Mouse (Mus musculus) ES-Bruce4 (cell line): ENCODE measurements around the gene Hes6. TPM values are rescaled to one million over a fixed set of nuclear protein-coding genes. Genes with fewer than 3 reads are reported as not detected.

Source experiments
- H3K27ac ChIP-seq: 2 replicates; pipeline ENCODE4 v1.5.1; 2012; ENCODE audit warnings: low read length, inconsistent platforms; ENCODE audit not compliant: insufficient read depth
- H3K27me3 ChIP-seq: 2 replicates; pipeline ENCODE4 v1.6.1; 2012; ENCODE audit warnings: mild to moderate bottlenecking, low read length, inconsistent platforms; ENCODE audit not compliant: control insufficient read depth, poor library complexity, insufficient read depth, severe bottlenecking
- H3K36me3 ChIP-seq: 2 replicates; pipeline ENCODE4 v1.6.1; 2012; ENCODE audit warnings: inconsistent platforms, mild to moderate bottlenecking, low read length, moderate library complexity; ENCODE audit not compliant: control insufficient read depth, poor library complexity, insufficient read depth, severe bottlenecking
- H3K4me1 ChIP-seq: one replicate; pipeline ENCODE4 v1.8.1; 2011; ENCODE audit warnings: low read length; ENCODE audit not compliant: control insufficient read depth, insufficient read depth
- H3K4me3 ChIP-seq: 2 replicates; pipeline ENCODE4 v1.5.1; 2011; ENCODE audit warnings: low read depth, mild to moderate bottlenecking, low read length
- H3K9ac ChIP-seq: 2 replicates; pipeline ENCODE4 v1.6.1; 2012; ENCODE audit warnings: low read depth, mild to moderate bottlenecking, inconsistent platforms; ENCODE audit not compliant: poor library complexity, severe bottlenecking
- H3K9me3 ChIP-seq: replicated peaks from 2 replicates; pipeline ENCODE4 v1.6.1; 2012; ENCODE audit warnings: mild to moderate bottlenecking, low read length, inconsistent platforms; ENCODE audit not compliant: control insufficient read depth, poor library complexity, insufficient read depth, severe bottlenecking
- CTCF ChIP-seq: IDR thresholded peaks from one replicate; pipeline ENCODE4 v1.8.1; 2011; ENCODE audit warnings: low read depth, low read length
- EP300 ChIP-seq: IDR thresholded peaks from 2 replicates; pipeline ENCODE4 v1.6.1; 2011; ENCODE audit warnings: low read depth, low read length; ENCODE audit not compliant: insufficient read depth
- POLR2A ChIP-seq: IDR thresholded peaks from one replicate; pipeline ENCODE4 v1.8.1; 2011; ENCODE audit warnings: low read length; ENCODE audit not compliant: insufficient read depth
- polyA plus RNA-seq: library from polyadenylated mRNA; stranded (reverse); fragments of >200 nt; gene quantifications from 2 replicates; pipeline ENCODE4 v1.2.4, GENCODE M21; 2011; ENCODE audit warnings: low read depth; ENCODE audit not compliant: missing spikeins, insufficient read depth, insufficient read length

Hes6 gene
- polyA plus RNA-seq, 1 experiment: 13.0 TPM

GRCm38 (mm10) chr1:91437083-91437400 is 23.2 kb upstream of the Hes6 start:
- Histone ChIP-seq H3K9ac (no peak overlapping the region), H3K9me3 (no peaks in the 10 kb centered on the region), H3K27me3 (no peaks in the 10 kb centered on the region), H3K27ac (no peak overlapping the region), H3K36me3 (no peaks in the 10 kb centered on the region), H3K4me1 (no peaks in the 10 kb centered on the region), H3K4me3 (no peak overlapping the region)
- TF ChIP-seq POLR2A (no peak), EP300 (no peak), CTCF (no peak)

GRCm38 (mm10) chr1:91436380-91437082 is 22.7 kb upstream of the Hes6 start:
- TF ChIP-seq POLR2A: no peak
- no peak for TF ChIP-seq EP300
- TF ChIP-seq CTCF: no peak
- H3K9me3 ChIP-seq: no peaks in the 10 kb centered on the region
- no peaks in the 10 kb centered on the region for H3K27me3 ChIP-seq
- no peak overlapping the region for H3K4me3 ChIP-seq
- no peak overlapping the region for H3K9ac ChIP-seq
- H3K4me1 ChIP-seq: no peaks in the 10 kb centered on the region
- no peak overlapping the region for H3K27ac ChIP-seq
- H3K36me3 ChIP-seq: no peaks in the 10 kb centered on the region

DNA sequence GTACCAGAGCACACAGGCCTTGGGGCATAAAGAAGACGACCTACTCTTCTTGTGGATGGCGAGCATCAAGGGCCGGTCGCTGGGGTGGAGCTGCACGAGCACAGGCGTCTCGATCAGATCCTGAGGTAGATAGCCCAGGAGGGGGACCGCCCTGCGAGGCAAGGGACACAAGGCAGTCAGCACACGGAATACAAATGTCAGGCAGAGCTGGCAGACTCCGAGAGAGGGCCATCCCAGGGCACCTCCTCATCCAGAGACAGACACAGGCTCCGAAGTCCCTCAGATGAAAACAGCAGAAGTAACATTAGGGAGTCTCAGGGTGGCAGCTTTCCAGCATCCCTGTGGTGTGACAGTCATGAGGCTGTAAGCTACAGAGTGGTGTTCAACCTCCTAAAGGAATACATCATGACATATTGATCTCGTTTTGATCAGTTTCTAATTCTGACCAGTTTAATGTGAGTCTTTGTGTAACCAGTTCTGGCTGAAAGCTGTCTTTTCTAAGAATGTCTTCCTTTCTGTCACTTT is 21.8 kb upstream of the Hes6 start:
- H3K27ac ChIP-seq: no peak overlapping the region
- H3K4me3 ChIP-seq: no peak overlapping the region
- no peaks in the 10 kb centered on the region for H3K9me3 ChIP-seq
- no peaks in the 10 kb centered on the region for H3K36me3 ChIP-seq
- no peak for TF ChIP-seq EP300
- no peak for TF ChIP-seq CTCF
- no peak for TF ChIP-seq POLR2A
- H3K9ac ChIP-seq: no peak overlapping the region
- H3K27me3 ChIP-seq: no peaks in the 10 kb centered on the region
- no peaks in the 10 kb centered on the region for H3K4me1 ChIP-seq

- Histone ChIP-seq H3K27me3 (no peaks in the 10 kb centered on the region), H3K36me3 (no peaks in the 10 kb centered on the region), H3K4me3 (no peak overlapping the region), H3K9ac (no peak overlapping the region), H3K4me1 (no peaks in the 10 kb centered on the region), H3K9me3 (no peaks in the 10 kb centered on the region), H3K27ac (no peak overlapping the region)
- no peak for TF ChIP-seq EP300
Measured at GRCm38 (mm10) chr1:91434905-91435304, 21.1 kb upstream of the Hes6 start.

- Histone ChIP-seq H3K4me1 (no peaks in the 10 kb centered on the region), H3K4me3 (no peak overlapping the region), H3K36me3 (no peaks in the 10 kb centered on the region), H3K9me3 (no peaks in the 10 kb centered on the region), H3K27me3 (no peaks in the 10 kb centered on the region), H3K27ac (no peak overlapping the region), H3K9ac (no peak overlapping the region)
- no peak for TF ChIP-seq EP300
Measured at GRCm38 (mm10) chr1:91430761-91431160, 16.9 kb upstream of the Hes6 start.

DNA sequence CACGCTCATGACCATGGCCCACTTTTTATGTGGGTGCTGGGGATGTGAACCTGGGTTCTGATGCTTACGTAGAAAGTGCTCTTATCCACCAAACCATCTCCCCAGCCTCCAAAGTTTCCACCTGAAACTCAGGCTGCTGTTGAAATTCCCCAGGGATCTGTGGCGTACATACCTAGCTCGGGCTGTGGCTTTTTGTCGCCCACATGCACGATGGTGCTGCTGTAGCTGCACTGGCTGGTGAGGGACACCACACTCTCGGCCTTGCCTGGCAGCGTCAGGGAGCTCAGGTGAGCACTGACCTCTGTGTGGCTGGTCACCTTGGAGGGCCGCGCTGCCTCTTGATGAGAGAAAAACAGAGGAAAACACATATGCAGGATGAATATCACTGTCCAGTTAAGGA is 15.4 kb upstream of the Hes6 start:
- no peaks in the 10 kb centered on the region for H3K27me3 ChIP-seq

More for the DNA sequence above, 15.4 kb upstream of the Hes6 start:
- H3K9me3 ChIP-seq: no peaks in the 10 kb centered on the region
- no peaks in the 10 kb centered on the region for H3K4me1 ChIP-seq
- H3K36me3 ChIP-seq: no peaks in the 10 kb centered on the region
- H3K27ac ChIP-seq: no peak overlapping the region
- no peak for TF ChIP-seq EP300
- no peak for TF ChIP-seq CTCF
- TF ChIP-seq POLR2A: no peak
- H3K4me3 ChIP-seq: no peak overlapping the region
- H3K9ac ChIP-seq: no peak overlapping the region
